Mouse (Mus musculus) embryonic facial prominence, embryonic 11.5 days (tissue): ENCODE results near the gene Ptprr. TPM values are rescaled to one million over a fixed set of nuclear protein-coding genes. Genes with fewer than 3 reads are reported as not detected.

ENCODE experiments used
- ATAC-seq: fragments of 200-750 bp; cut with Nextera tagmentation; replicated peaks from 2 replicates; pipeline ENCODE4 v1.8.0; 2017; ENCODE audit warnings: low read depth; ENCODE audit not compliant: insufficient number of reproducible peaks, low FRiP score, low TSS enrichment
- DNase-seq: peaks from one replicate; pipeline ENCODE4 v3.0.0-alpha.2; 2015; ENCODE audit warnings: low spot score
- H3K27ac ChIP-seq: fragments of 300-500 bp; sonication (generic); replicated peaks from 2 replicates; pipeline ENCODE4 v1.5.1; 2014; ENCODE audit warnings: mild to moderate bottlenecking, low read depth, low read length, control low read depth
- H3K27me3 ChIP-seq: fragments of 300-500 bp; sonication (generic); 2 replicates; pipeline ENCODE4 v1.6.1; 2014; ENCODE audit warnings: mild to moderate bottlenecking, low read length, moderate library complexity, mixed read lengths; ENCODE audit not compliant: control insufficient read depth, insufficient read depth
- H3K36me3 ChIP-seq: fragments of 300-500 bp; sonication (generic); replicated peaks from 2 replicates; pipeline ENCODE4 v1.6.1; 2014; ENCODE audit warnings: low read depth, mild to moderate bottlenecking, low read length, moderate library complexity, mixed read lengths; ENCODE audit not compliant: control insufficient read depth, insufficient read depth
- H3K4me1 ChIP-seq: fragments of 300-500 bp; sonication (generic); 2 replicates; pipeline ENCODE4 v1.6.1; 2014; ENCODE audit warnings: low read length, mixed read lengths; ENCODE audit not compliant: control insufficient read depth, insufficient read depth
- H3K4me2 ChIP-seq: fragments of 300-500 bp; sonication (generic); 2 replicates; pipeline ENCODE4 v1.6.1; 2014; ENCODE audit warnings: low read depth, mild to moderate bottlenecking, control low read depth, low read length, moderate library complexity
- H3K4me3 ChIP-seq: fragments of 300-500 bp; sonication (generic); 2 replicates; pipeline ENCODE4 v1.5.1; 2014; ENCODE audit warnings: low read depth, low read length, control low read depth
- H3K9ac ChIP-seq: fragments of 300-500 bp; sonication (generic); replicated peaks from 2 replicates; pipeline ENCODE4 v1.6.1; 2014; ENCODE audit warnings: mild to moderate bottlenecking, control low read depth, low read length
- H3K9me3 ChIP-seq: fragments of 300-500 bp; sonication (generic); replicated peaks from 2 replicates; pipeline ENCODE4 v1.6.1; 2016; ENCODE audit warnings: mild to moderate bottlenecking, low read length, inconsistent platforms, mixed read lengths; ENCODE audit not compliant: control insufficient read depth
- WGBS: fragments of 180-500 bp; shearing (Covaris S2); extraction: QIAGEN DNeasy Blood & Tissue Kit; methylation state at CpG from one replicate; pipeline ENCODE4 v1.1.7; 2014; 5-methylcytosine and 5-hydroxymethylcytosine counted together
- polyA plus RNA-seq: library from polyadenylated mRNA; unstranded; fragments of >200 nt; fragmentation: Nextera tagmentation; extraction: Ambion mirVana; gene quantifications from 2 replicates; pipeline ENCODE4 v1.2.1, GENCODE M21; 2014

Gene Ptprr
- polyA plus RNA-seq, 1 experiment from 2014 or later: 2.1 TPM

DNA sequence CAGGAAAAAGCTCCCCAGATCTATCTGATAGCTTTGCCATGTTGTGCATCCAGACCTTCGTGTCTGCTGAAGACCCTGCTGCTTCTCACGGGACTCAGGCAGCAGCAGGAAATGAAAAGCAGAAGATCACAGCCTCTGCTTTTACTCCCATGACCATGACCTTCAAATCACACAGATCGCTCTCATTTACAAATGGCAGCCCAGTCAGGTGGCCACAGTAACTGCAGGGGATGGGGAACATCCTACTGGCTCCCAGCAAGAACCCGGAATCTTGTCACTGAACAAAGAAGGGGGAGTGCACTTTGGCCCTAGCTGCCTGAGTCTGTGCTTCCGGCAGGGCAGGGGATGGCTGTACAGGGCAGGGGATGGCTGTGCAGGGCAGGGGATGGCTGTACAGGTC, 217.3 kb downstream of the Ptprr start:
- H3K4me2 ChIP-seq: no peak overlapping the region
- H3K36me3 ChIP-seq: no peaks in the 10 kb centered on the region
- no peak overlapping the region for H3K9ac ChIP-seq
- H3K4me1 ChIP-seq: no peaks in the 10 kb centered on the region
- no peak for ATAC-seq
- 54% methylated on average over 5 of the region's 5 CpGs for WGBS
- H3K9me3 ChIP-seq: no peaks in the 10 kb centered on the region
- H3K27me3 ChIP-seq: no peaks in the 10 kb centered on the region
- H3K27ac ChIP-seq: no peak overlapping the region
- no peak overlapping the region for H3K4me3 ChIP-seq
- no peak for DNase-seq

DNA sequence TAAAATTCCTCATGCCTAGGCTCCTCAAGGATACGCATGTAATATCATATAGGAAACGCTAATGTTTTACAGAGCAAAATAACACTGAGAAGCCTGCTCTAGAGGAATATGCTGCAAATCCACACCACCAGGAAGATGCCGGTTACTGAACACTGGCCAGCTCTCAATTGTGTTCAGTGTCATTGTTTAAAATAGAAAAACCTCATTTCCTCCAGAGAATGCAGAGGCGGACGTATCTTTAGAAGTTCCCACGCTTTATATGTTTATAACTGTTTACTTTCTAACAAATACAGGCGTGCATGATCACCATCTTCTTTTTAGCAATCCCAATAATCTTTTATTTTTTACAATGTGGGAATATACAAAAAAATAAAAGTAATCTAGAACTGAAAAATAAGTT, 224.2 kb downstream of the Ptprr start:
- no peaks in the 10 kb centered on the region for H3K4me1 ChIP-seq
- no peak overlapping the region for H3K4me3 ChIP-seq
- H3K9me3 ChIP-seq: no peaks in the 10 kb centered on the region
- no peak for DNase-seq
- H3K9ac ChIP-seq: no peak overlapping the region
- no peak for ATAC-seq
- H3K27ac ChIP-seq: no peak overlapping the region
- no peaks in the 10 kb centered on the region for H3K27me3 ChIP-seq
- H3K4me2 ChIP-seq: no peak overlapping the region
- 77% methylated on average over 7 of the region's 7 CpGs for WGBS
- H3K36me3 ChIP-seq: no peaks in the 10 kb centered on the region

DNA sequence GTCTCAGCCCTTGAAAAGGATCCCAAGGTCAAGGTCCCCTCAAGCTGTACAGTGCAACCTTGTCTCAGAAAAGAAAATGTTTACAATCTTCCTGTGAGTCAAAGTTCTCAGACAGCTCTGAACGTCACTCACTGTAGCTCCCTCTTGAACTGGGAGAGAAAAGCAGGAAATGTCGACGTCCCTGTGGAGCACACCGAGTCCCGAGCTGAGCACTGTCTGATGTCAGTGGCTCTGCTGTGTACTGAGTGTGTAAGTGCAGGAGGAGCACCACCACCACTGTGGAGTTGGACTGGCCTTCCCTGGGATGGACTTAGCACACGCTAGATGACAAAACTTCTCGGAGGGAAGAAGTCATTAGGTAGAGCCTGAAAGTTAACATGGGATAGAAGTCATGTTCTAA, 225.4 kb downstream of the Ptprr start:
- Histone ChIP-seq H3K27me3 (no peaks in the 10 kb centered on the region), H3K9me3 (no peaks in the 10 kb centered on the region), H3K27ac (no peak overlapping the region), H3K9ac (no peak overlapping the region), H3K36me3 (no peaks in the 10 kb centered on the region), H3K4me1 (no peaks in the 10 kb centered on the region), H3K4me3 (no peak overlapping the region), H3K4me2 (no peak overlapping the region)
- DNase-seq (no peak), ATAC-seq (no peak)
- WGBS: 49% methylated on average over 7 of the region's 7 CpGs

DNA sequence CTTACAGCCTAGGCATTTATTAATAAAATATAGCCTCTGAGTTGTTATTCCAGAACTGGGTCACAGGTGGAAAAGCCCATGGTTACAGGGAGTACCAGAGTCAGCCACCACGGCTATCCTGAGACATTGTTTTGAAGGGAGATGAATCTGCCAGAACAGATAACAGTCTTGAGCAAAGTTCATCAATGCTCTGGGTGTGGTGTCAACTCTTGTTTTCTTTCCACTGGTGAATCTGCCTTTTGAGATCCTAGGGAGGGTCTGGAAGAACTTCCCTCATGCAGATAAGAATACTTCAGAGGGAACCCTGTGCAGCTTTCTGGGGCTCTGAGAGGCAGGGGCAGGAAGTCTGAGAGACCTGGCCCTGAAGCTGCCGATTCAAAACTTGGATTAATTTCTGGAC, 227.6 kb downstream of the Ptprr start:
- ATAC-seq (no peak), DNase-seq (no peak)
- Histone ChIP-seq H3K27me3 (no peaks in the 10 kb centered on the region), H3K4me2 (no peak overlapping the region), H3K36me3 (no peaks in the 10 kb centered on the region), H3K9ac (no peak overlapping the region), H3K4me3 (no peak overlapping the region), H3K4me1 (no peaks in the 10 kb centered on the region), H3K9me3 (no peaks in the 10 kb centered on the region), H3K27ac (no peak overlapping the region)
- WGBS: 76% methylated on average over 2 of the region's 2 CpGs

DNA sequence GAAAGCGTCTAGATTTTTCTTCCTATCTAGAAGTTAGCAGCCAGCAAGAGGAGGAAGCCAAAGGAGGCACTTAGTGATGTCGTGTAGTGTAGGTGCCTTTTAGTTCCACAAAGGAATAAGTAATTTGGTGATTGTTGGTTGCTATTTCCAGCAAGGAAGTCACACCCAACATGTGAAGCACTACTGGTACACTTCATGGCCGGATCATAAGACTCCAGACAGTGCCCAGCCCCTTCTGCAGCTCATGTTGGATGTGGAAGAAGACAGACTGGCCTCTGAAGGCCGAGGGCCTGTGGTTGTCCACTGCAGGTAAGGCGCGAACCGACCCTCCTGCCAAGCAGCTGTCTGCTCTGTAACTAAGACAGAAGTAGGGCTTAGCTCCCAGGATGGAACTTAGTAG, 234.7 kb downstream of the Ptprr start:
- 92% methylated on average over 7 of the region's 7 CpGs for WGBS
- Histone ChIP-seq H3K36me3 (no peaks in the 10 kb centered on the region), H3K4me1 (no peaks in the 10 kb centered on the region), H3K9me3 (no peaks in the 10 kb centered on the region), H3K27me3 (no peaks in the 10 kb centered on the region), H3K4me2 (no peak overlapping the region), H3K9ac (no peak overlapping the region), H3K4me3 (no peak overlapping the region), H3K27ac (no peak overlapping the region)
- ATAC-seq (no peak), DNase-seq (no peak)

DNA sequence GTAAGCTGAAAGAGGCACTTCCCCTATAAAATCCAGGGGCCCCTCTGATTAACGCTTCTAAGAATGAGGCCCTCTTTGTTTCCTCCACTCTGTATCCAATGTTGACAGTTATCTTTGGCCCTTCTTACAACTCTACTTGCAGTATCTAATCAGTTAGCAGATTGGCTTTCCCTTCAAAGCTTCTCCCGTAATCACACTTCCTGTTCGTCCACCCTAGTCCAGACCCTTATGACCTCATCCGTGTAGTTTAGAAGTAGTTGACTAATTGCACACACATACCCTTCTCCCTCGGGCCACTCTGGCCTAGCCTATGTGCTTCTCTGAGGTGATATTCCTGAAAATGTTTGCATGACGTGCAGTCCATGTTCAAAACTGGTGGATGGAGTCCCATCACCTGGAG, 236.0 kb downstream of the Ptprr start:
- 49% methylated on average over 6 of the region's 6 CpGs for WGBS
- no peak for DNase-seq
- H3K4me1 ChIP-seq: no peaks in the 10 kb centered on the region
- H3K9ac ChIP-seq: no peak overlapping the region
- no peaks in the 10 kb centered on the region for H3K36me3 ChIP-seq
- no peak overlapping the region for H3K27ac ChIP-seq
- H3K9me3 ChIP-seq: no peaks in the 10 kb centered on the region
- ATAC-seq: no peak
- H3K4me2 ChIP-seq: no peak overlapping the region
- no peaks in the 10 kb centered on the region for H3K27me3 ChIP-seq
- H3K4me3 ChIP-seq: no peak overlapping the region

DNA sequence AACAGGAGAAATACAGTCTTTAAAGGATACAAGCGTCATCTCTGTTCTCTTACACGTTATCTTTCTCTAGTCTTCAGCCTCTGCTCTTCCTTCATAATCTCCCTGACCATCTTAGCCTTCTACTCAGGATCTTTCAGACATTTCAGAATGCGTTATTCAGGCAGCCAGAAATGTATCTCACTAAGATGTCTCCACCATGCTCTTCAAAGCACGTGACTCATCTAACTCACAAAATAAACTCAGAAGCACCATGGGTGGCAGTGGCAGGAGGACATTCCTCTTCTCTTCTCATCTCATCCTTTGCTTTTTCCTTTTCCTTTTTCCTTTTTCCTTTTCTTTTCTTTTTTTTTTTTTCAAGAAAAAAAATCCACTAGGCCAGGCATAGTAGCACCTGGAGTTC, 241.3 kb downstream of the Ptprr start:
- DNase-seq (no peak), ATAC-seq (no peak)
- no peak overlapping the region for H3K9ac ChIP-seq
- no peak overlapping the region for H3K27ac ChIP-seq
- H3K27me3 ChIP-seq: no peaks in the 10 kb centered on the region
- H3K36me3 ChIP-seq: no peaks in the 10 kb centered on the region
- H3K4me3 ChIP-seq: no peak overlapping the region
- WGBS: 86% methylated on average over 4 of the region's 4 CpGs
- no peak overlapping the region for H3K4me2 ChIP-seq
- no peaks in the 10 kb centered on the region for H3K4me1 ChIP-seq
- H3K9me3 ChIP-seq: no peaks in the 10 kb centered on the region

DNA sequence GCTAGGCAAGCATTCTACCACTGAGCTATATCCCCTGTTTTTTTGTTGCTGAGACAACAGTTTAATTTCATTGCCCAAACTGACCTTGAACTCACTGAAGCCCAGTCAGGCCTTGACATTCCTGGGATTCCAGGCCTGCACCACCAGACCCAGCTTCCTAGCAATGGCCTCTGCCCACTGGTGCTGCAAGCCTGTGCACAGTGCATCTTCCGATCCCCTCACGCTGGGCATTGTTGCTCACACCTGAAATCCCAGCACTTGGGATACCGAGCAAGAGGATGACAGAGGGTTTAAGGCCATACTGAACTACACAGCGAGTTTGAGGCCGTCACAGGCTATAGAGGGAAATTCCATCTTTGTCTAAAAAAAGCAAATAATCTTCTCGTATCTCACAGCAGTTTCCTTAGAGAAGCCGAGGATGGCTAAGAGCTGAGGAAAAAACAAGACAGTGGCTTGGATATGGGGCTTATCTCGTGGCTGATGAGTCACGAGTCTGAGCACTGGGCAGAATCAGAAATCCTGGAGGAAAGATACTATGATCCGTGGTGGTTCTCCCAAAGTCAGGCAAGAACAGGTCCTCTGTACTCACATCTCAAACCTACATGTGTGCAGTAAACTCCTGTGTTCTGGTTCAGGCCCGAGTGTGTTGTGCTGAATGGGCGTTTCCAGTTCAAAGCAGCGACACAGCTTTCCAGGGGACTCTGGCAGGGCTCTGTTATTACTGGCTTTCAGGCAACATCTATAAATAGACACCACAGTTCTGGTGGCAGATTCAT, 242.8 kb downstream of the Ptprr start:
- H3K4me2 ChIP-seq: no peak overlapping the region
- H3K4me3 ChIP-seq: no peak overlapping the region
- ATAC-seq: no peak
- no peak overlapping the region for H3K27ac ChIP-seq
- WGBS: 68% methylated on average over 13 of the region's 13 CpGs
- H3K9me3 ChIP-seq: no peaks in the 10 kb centered on the region
- no peak for DNase-seq
- H3K36me3 ChIP-seq: no peaks in the 10 kb centered on the region
- no peak overlapping the region for H3K9ac ChIP-seq
- no peaks in the 10 kb centered on the region for H3K27me3 ChIP-seq
- H3K4me1 ChIP-seq: no peaks in the 10 kb centered on the region
